Mouse (Mus musculus): Measurements from ENCODE around the gene Egfl8. TPM values are rescaled to one million over a fixed set of nuclear protein-coding genes. Genes with fewer than 3 reads are reported as not detected.

The Egfl8 gene
- polyA plus RNA-seq, 1 experiment from 2014 or later = 7.0 TPM

- Histone ChIP-seq H3K27me3 (replicated peaks; ENCODE audit: control insufficient read depth, insufficient read depth, low read length) (no peaks in the 10 kb centered on the region), H3K9me3 (ENCODE audit: control insufficient read depth, low read length) (no peaks in the 10 kb centered on the region), H3K9ac (replicated peaks; ENCODE audit: low read depth, low read length) (no peak overlapping the region), H3K4me2 (ENCODE audit: low read length) (no peak overlapping the region), H3K36me3 (ENCODE audit: control insufficient read depth, insufficient read depth) (peaks cover 20% of the 10 kb centered on the region), H3K4me3 (replicated peaks; ENCODE audit: low read length) (no peak overlapping the region), H3K27ac (ENCODE audit: low read length) (no peak overlapping the region), H3K4me1 (replicated peaks; ENCODE audit: control insufficient read depth, insufficient read depth, low read length) (peaks cover 10% of the 10 kb centered on the region)
- ATAC-seq = no peak
- WGBS = 91% methylated on average over 10 of the region's 10 CpGs
Observed at GRCm38 (mm10) chr17:34652546-34652945, 36.8 kb upstream of the Egfl8 start.

DNA sequence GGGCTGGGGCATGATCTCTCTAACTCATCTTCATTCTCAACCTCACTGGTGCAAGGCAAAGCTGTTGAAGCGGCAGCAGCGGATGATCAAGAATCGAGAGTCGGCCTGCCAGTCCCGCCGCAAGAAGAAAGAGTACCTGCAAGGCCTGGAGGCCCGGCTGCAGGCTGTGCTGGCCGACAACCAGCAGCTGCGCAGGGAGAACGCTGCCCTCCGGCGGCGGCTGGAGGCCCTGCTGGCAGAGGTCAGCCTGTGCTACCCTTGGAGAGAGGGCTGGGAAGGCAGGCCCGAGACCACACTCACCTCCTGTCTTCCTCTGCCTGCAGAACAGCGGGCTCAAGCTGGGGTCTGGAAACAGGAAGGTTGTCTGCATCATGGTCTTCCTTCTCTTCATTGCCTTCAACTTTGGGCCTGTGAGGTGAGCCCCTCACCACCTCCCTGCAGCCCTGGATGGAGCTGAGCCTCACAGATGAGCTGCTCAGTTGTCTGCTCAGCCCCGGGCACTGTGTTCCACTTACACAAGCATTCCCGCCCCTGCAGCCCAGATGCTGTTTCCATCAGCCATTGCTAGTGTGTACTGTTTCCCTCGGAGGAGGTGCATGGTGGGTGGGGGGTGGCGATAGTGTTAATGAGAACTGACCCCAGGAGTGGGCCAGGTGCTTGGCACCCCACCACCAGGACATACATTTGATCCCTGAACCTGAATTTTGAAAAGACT is 35.9 kb upstream of the Egfl8 start:
- H3K27ac ChIP-seq (ENCODE audit: low read length) = no peak overlapping the region
- H3K4me2 ChIP-seq (ENCODE audit: low read length) = no peak overlapping the region
- H3K4me3 ChIP-seq (replicated peaks; ENCODE audit: low read length) = no peak overlapping the region
- ATAC-seq = no peak
- peaks cover 11% of the 10 kb centered on the region for H3K4me1 ChIP-seq (replicated peaks; ENCODE audit: control insufficient read depth, insufficient read depth, low read length)
- no peak overlapping the region for H3K9ac ChIP-seq (replicated peaks; ENCODE audit: low read depth, low read length)
- 41% methylated on average over 19 of the region's 19 CpGs for WGBS
- H3K36me3 ChIP-seq (ENCODE audit: control insufficient read depth, insufficient read depth) = peaks cover 20% of the 10 kb centered on the region
- no peaks in the 10 kb centered on the region for H3K27me3 ChIP-seq (replicated peaks; ENCODE audit: control insufficient read depth, insufficient read depth, low read length)
- H3K9me3 ChIP-seq (ENCODE audit: control insufficient read depth, low read length) = no peaks in the 10 kb centered on the region

DNA sequence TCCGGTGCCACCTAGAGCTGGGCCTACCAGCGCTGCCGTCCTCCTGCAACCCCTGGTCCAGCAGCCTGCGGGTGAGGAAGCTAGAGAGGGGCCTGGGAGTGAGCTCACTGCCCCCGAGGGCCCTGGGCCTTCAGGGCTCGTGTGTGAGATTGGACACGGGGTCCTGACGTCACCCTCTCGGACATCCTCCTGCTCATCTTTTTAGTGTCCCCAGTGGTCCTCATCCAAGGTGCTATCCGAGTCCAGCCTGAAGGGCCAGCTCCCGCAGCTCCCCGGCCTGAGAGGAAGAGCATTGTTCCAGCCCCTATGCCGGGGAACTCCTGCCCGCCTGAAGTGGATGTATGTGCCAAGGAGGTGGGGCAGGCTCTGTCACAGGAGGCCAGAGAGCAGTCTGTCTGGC is 35.0 kb upstream of the Egfl8 start:
- 92% methylated on average over 14 of the region's 14 CpGs for WGBS
- H3K4me1 ChIP-seq (replicated peaks; ENCODE audit: control insufficient read depth, insufficient read depth, low read length) = peaks cover 18% of the 10 kb centered on the region
- H3K27me3 ChIP-seq (replicated peaks; ENCODE audit: control insufficient read depth, insufficient read depth, low read length) = no peaks in the 10 kb centered on the region
- H3K4me3 ChIP-seq (replicated peaks; ENCODE audit: low read length) = no peak overlapping the region
- no peak overlapping the region for H3K4me2 ChIP-seq (ENCODE audit: low read length)
- no peak overlapping the region for H3K9ac ChIP-seq (replicated peaks; ENCODE audit: low read depth, low read length)
- H3K36me3 ChIP-seq (ENCODE audit: control insufficient read depth, insufficient read depth) = peaks cover 20% of the 10 kb centered on the region
- H3K9me3 ChIP-seq (ENCODE audit: control insufficient read depth, low read length) = no peaks in the 10 kb centered on the region
- no peak overlapping the region for H3K27ac ChIP-seq (ENCODE audit: low read length)
- no peak for ATAC-seq

GRCm38 (mm10) chr17:34649106-34649864 is 33.5 kb upstream of the Egfl8 start:
- Histone ChIP-seq H3K4me2 (ENCODE audit: low read length) (no peak overlapping the region), H3K4me1 (replicated peaks; ENCODE audit: control insufficient read depth, insufficient read depth, low read length) (peaks cover 26% of the 10 kb centered on the region), H3K4me3 (replicated peaks; ENCODE audit: low read length) (no peak overlapping the region), H3K27me3 (replicated peaks; ENCODE audit: control insufficient read depth, insufficient read depth, low read length) (no peaks in the 10 kb centered on the region), H3K36me3 (ENCODE audit: control insufficient read depth, insufficient read depth) (peaks cover 18% of the 10 kb centered on the region), H3K9ac (replicated peaks; ENCODE audit: low read depth, low read length) (no peak overlapping the region), H3K9me3 (ENCODE audit: control insufficient read depth, low read length) (no peaks in the 10 kb centered on the region), H3K27ac (ENCODE audit: low read length) (no peak overlapping the region)
- ATAC-seq = no peak
- WGBS = 89% methylated on average over 18 of the region's 18 CpGs

DNA sequence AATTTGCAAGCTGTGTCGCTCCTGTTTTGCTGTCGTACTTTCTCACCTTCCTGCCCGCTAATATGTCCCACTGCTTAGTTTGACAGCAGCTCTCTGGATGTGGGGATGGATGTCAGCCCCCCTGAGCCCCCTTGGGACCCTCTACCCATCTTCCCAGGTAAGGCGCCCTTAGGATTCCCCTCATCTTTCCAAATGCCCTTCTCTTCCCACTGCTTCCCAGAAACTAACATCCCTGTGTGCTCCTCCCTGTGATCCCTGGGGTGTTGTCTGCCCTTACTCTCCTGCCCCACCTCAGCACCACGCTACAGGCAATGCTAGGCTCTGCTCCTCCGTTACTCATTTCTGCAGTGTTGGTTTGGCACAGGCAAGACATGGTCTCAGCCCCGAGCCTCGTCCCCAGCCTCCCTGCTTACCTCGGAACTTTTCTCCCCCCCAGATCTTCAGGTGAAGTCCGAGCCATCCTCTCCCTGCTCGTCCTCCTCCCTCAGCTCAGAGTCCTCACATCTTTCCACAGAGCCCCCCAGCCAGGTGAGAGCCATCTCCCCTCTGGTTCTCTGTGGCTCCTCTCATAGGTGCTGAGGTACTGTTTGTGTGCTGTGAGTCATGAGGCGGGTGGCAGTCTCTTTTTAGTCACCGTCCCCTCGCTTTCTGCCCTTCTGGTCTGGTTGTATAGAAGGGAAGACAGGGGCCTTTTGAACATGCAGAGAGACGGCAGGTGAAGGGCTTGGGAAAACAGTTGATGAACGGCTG is 32.5 kb upstream of the Egfl8 start:
- Histone ChIP-seq H3K4me1 (replicated peaks; ENCODE audit: control insufficient read depth, insufficient read depth, low read length) (peaks cover 26% of the 10 kb centered on the region), H3K9ac (replicated peaks; ENCODE audit: low read depth, low read length) (no peak overlapping the region), H3K27me3 (replicated peaks; ENCODE audit: control insufficient read depth, insufficient read depth, low read length) (no peaks in the 10 kb centered on the region), H3K36me3 (ENCODE audit: control insufficient read depth, insufficient read depth) (peaks cover 13% of the 10 kb centered on the region), H3K4me2 (ENCODE audit: low read length) (peak overlapping the region; percentile 70), H3K9me3 (ENCODE audit: control insufficient read depth, low read length) (no peaks in the 10 kb centered on the region), H3K27ac (ENCODE audit: low read length) (no peak overlapping the region), H3K4me3 (replicated peaks; ENCODE audit: low read length) (no peak overlapping the region)
- 83% methylated on average over 16 of the region's 16 CpGs for WGBS
- ATAC-seq = no peak

DNA sequence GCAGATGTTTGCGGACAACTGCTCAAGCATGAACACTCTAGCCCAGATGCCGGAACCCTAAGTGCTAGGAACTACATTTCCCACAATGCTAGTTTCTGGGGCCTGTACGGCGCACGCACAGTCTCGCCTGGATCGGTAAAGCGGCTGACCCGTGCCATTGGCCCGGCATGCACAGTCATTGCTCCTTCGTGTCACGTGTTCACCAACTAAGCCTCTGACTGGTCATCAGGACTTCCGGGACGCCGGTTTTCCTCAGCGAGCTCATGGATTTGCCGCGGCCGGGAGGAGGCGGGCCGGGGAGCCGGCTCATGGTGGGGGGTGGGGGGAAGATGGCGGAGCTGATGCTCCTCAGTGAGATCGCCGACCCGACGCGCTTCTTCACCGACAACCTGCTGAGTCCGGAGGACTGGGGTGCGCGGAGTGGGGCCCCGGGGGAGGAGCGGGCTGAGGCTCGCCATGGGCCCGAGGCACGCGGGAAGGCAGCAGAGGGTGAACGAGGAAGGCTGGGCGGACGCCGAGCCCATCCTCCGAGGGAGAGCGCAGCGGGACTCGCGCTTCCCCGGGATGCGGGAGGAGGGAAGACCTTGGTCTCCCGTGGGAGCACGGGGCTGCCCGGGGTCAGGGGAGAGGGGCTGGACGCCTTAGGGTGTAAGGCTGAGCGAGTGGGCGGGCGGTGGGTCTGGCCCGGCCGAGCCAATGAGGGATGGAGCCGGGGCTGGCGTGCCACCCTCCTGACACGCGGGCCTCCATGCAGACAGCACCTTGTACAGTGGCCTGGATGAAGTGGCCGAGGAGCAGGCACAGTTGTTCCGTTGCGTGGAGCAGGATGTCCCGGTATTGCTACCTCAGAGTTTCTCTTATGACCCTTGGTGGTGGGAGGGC is 31.4 kb upstream of the Egfl8 start, which contains the start of gene Atf6b:
Gene Atf6b, plus strand, starts transcription at position 241 of the 882 bp plus-strand sequence.
- peak within 1 kb of the TSS; percentile 70 for H3K4me2 ChIP-seq (ENCODE audit: low read length)
- H3K27ac ChIP-seq (ENCODE audit: low read length) = peak within 1 kb of the TSS; percentile 77
- peak; percentile 97 for ATAC-seq
- peaks cover 26% of the 10 kb centered on the region for H3K4me1 ChIP-seq (replicated peaks; ENCODE audit: control insufficient read depth, insufficient read depth, low read length)
- peak within 1 kb of the TSS; percentile 90 for H3K4me3 ChIP-seq (replicated peaks; ENCODE audit: low read length)
- H3K9ac ChIP-seq (replicated peaks; ENCODE audit: low read depth, low read length) = peak within 1 kb of the TSS; percentile 91
- under 1% methylated on average over 66 of the region's 66 CpGs for WGBS
- H3K27me3 ChIP-seq (replicated peaks; ENCODE audit: control insufficient read depth, insufficient read depth, low read length) = no peaks in the 10 kb centered on the region
- peaks cover 9% of the 10 kb centered on the region for H3K36me3 ChIP-seq (ENCODE audit: control insufficient read depth, insufficient read depth)
- no peaks in the 10 kb centered on the region for H3K9me3 ChIP-seq (ENCODE audit: control insufficient read depth, low read length)

DNA sequence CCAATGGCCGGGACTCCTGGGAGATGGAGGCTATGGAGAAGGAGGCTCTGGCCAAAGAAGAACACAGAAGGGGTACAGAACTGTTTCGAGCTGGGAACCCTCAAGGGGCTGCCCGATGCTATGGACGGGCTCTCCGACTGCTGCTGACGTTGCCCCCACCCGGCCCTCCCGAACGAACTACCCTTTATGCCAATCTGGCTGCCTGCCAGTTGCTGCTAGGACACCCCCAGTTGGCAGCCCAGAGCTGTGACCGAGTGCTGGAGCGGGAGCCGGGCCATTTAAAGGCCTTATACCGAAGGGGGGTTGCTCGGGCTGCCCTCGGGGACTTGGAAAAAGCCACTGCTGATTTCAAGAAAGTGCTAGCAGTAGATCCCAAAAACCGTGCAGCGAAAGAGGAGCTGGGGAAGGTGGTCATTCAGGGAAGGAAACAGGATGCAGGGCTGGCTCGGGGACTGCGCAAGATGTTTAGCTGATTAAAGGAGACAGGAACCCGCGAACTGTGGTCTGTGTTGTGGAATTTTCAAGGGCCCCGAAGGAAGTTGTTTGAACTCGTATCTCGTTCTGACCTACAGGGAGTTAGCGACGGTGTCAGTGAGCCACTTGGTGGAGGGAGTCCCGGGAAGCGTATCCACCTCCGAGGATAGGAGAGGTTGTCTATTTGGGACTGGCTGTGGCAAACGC is 30.2 kb upstream of the Egfl8 start:
- Histone ChIP-seq H3K9ac (replicated peaks; ENCODE audit: low read depth, low read length) (no peak overlapping the region), H3K4me1 (replicated peaks; ENCODE audit: control insufficient read depth, insufficient read depth, low read length) (peaks cover 32% of the 10 kb centered on the region), H3K9me3 (ENCODE audit: control insufficient read depth, low read length) (no peaks in the 10 kb centered on the region), H3K27ac (ENCODE audit: low read length) (no peak overlapping the region), H3K27me3 (replicated peaks; ENCODE audit: control insufficient read depth, insufficient read depth, low read length) (no peaks in the 10 kb centered on the region), H3K4me3 (replicated peaks; ENCODE audit: low read length) (no peak overlapping the region), H3K4me2 (ENCODE audit: low read length) (no peak overlapping the region; the same call in 1 of the 2 replicates), H3K36me3 (ENCODE audit: control insufficient read depth, insufficient read depth) (peaks cover 6% of the 10 kb centered on the region)
- ATAC-seq = no peak
- 89% methylated on average over 30 of the region's 30 CpGs for WGBS

DNA sequence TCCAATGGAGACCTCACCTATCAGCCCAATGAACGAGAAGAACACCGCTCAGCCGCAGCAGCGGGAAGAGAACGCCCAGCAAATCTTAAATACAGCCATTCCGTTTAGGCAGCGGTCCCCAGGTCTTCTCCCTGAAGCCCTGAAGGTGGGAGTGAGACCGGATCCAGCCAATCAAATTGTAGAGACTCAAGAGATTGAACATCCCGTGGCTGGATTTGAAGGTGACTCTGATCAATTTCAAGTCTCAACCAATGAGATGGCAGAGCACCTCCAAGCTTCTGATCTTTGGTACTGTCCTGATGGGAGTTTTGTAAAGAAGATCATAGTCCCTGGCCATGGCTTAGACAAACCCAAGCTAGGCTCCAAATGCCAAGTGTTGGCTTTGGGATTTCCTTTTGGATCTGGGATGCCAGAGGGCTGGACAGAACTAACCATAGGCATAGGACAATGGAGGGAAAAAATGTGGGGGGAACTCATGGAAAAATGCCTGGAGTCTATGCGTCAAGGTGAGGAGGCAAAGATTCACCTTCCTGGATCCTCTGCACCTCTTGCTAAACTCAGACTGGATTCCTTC is 29.6 kb upstream of the Egfl8 start:
- WGBS = 48% methylated on average over 10 of the region's 10 CpGs
- Histone ChIP-seq H3K4me3 (replicated peaks; ENCODE audit: low read length) (peak overlapping the region; percentile 50), H3K4me1 (replicated peaks; ENCODE audit: control insufficient read depth, insufficient read depth, low read length) (peaks cover 38% of the 10 kb centered on the region), H3K27ac (ENCODE audit: low read length) (no peak overlapping the region), H3K36me3 (ENCODE audit: control insufficient read depth, insufficient read depth) (peaks cover 2% of the 10 kb centered on the region; the same call in 1 of the 2 replicates), H3K9me3 (ENCODE audit: control insufficient read depth, low read length) (no peaks in the 10 kb centered on the region), H3K9ac (replicated peaks; ENCODE audit: low read depth, low read length) (no peak overlapping the region), H3K4me2 (ENCODE audit: low read length) (peak overlapping the region; percentile 67), H3K27me3 (replicated peaks; ENCODE audit: control insufficient read depth, insufficient read depth, low read length) (no peaks in the 10 kb centered on the region)
- ATAC-seq = no peak
